Mouse (Mus musculus) stomach, embryonic 14.5 days (tissue): ENCODE measurements around the gene Olfr1220. TPM values are rescaled to one million over a fixed set of nuclear protein-coding genes. Genes with fewer than 3 reads are reported as not detected.

Experiments
- polyA plus RNA-seq: library from polyadenylated mRNA; unstranded; fragments of >200 nt; fragmentation: Nextera tagmentation; extraction: Ambion mirVana; gene quantifications from 2 replicates; pipeline ENCODE4 v1.2.1, GENCODE M21; 2014

The Olfr1220 gene
- polyA plus RNA-seq, 1 experiment from 2014 or later: not detected

Other genes with a start within 250 kb of the Olfr1220 start
- not detected in 2 replicates for gene Olfr1206, start 243.6 kb downstream of the Olfr1220 start, polyA plus RNA-seq
- gene Olfr1208, start 204.5 kb downstream of the Olfr1220 start, polyA plus RNA-seq: not detected in 2 replicates
- not detected in 2 replicates for gene Olfr1209, start 191.7 kb downstream of the Olfr1220 start, polyA plus RNA-seq
- gene Olfr1211, start 168.7 kb downstream of the Olfr1220 start, polyA plus RNA-seq: not detected in 2 replicates
- gene Olfr1212, start 152.9 kb downstream of the Olfr1220 start, polyA plus RNA-seq: not detected in 2 replicates
- not detected in 2 replicates for gene Gm13762, start 126.6 kb downstream of the Olfr1220 start, polyA plus RNA-seq
- gene Olfr1214, start 114.2 kb downstream of the Olfr1220 start, polyA plus RNA-seq: not detected in 2 replicates
- gene Olfr1215, start 99.9 kb downstream of the Olfr1220 start, polyA plus RNA-seq: not detected in 2 replicates
- not detected in 2 replicates for gene Olfr1216, start 88.5 kb downstream of the Olfr1220 start, polyA plus RNA-seq
- gene Olfr1217, start 74.8 kb downstream of the Olfr1220 start, polyA plus RNA-seq: not detected in 2 replicates
- gene Olfr1218, start 45.6 kb downstream of the Olfr1220 start, polyA plus RNA-seq: not detected in 2 replicates
- gene Olfr1219, start 23.3 kb downstream of the Olfr1220 start, polyA plus RNA-seq: not detected in 2 replicates
- gene Olfr1221, start 10.4 kb upstream of the Olfr1220 start, polyA plus RNA-seq: not detected in 2 replicates
- not detected in 2 replicates for gene Olfr1222, start 26.2 kb upstream of the Olfr1220 start, polyA plus RNA-seq
- not detected in 2 replicates for gene Olfr1223, start 44.7 kb upstream of the Olfr1220 start, polyA plus RNA-seq
- gene Olfr1224-ps1, start 57.3 kb upstream of the Olfr1220 start, polyA plus RNA-seq: not detected in 2 replicates
- gene Olfr1225, start 67.8 kb upstream of the Olfr1220 start, polyA plus RNA-seq: not detected in 2 replicates
- not detected in 2 replicates for gene Olfr1226, start 93.2 kb upstream of the Olfr1220 start, polyA plus RNA-seq
- gene Olfr1228, start 147.2 kb upstream of the Olfr1220 start, polyA plus RNA-seq: not detected in 2 replicates
- gene Olfr1229, start 181.2 kb upstream of the Olfr1220 start, polyA plus RNA-seq: not detected in 2 replicates
- gene Olfr1230, start 190.4 kb upstream of the Olfr1220 start, polyA plus RNA-seq: not detected in 2 replicates
- gene Olfr1231, start 200.2 kb upstream of the Olfr1220 start, polyA plus RNA-seq: not detected in 2 replicates
- gene Olfr1232, start 222.8 kb upstream of the Olfr1220 start, polyA plus RNA-seq: not detected in 2 replicates
- not detected in 2 replicates for gene Olfr1233, start 235.6 kb upstream of the Olfr1220 start, polyA plus RNA-seq